Mouse (Mus musculus) left cerebral cortex, adult 8-10 months (tissue): ENCODE results near the gene Coro1a. TPM values are rescaled to one million over a fixed set of nuclear protein-coding genes. Genes with fewer than 3 reads are reported as not detected.
"Not testable (repeated sequence)": the region's sequence is repeated elsewhere in the genome, so short reads cannot be mapped to it uniquely, and the experiment has no call there.

Experiments
- DNase-seq, 2 experiments: peaks; one replicate each; pipeline ENCODE4 v3.0.0; 2022; ENCODE audit warnings: low spot score in 2 of 2
- total RNA-seq, 4 experiments: library from RNA; stranded (reverse); gene quantifications; 2 replicates each; pipeline ENCODE4 v1.2.4; 2022

Coro1a gene
- total RNA-seq, result 100 to 1,000 TPM; 132 to 162 (median 149) TPM

DNA sequence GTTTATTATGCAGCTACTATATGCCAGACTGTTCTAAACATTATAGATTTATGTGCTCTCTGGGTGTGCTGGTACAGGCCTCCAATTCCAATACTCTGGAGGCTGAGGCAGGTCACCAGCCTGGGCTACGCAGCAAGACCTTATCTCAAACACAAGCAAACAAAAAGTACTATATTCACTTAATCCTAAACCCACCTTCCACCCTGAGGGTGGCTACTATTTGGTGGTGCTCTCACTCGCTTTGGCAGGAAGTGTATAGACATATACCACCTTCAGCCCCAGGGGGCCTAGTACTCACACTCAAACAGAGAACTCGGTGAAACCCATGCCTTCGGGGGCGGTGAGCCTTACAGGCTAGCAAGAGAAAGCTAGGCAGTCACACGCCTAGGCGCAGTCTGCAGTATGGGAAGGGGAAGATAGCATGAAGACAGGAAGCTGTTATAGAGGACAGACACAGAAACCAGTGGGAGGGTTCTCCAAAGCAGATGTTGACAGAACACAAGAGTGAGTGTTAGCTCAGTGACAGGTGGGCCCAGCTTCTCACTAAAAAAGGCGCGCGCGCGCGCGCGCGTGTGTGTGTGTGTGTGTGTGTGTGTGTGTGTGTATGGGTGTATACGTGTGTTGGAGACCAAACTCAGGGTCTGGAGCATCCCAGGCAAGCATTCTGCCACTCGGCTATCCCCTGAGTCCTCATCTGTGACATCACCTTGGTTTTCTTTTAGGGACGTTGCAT is at the start of gene Coro1a:
TSS of gene Coro1a (minus strand) at position 346 of the 733 bp plus-strand sequence.
- DNase-seq, result no peak

DNA sequence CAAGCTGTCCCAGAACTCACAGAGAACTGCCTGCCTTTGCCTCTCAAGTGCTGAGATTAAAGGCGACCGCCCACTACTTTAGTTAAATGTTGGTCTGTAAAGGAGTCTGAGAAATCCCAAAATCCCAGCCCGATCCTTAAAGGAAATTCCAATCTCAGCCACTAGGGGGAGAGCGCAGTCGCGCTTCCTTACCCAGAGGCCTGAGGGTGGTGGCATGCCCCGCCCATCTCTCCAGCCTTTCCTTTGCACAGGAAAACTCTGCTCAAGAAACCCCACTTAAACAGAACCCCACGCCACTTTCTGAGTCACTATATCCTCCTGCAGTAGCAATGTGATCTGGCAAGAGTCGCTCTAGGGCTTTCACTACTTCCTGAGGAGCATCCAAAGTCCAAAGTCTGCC is 47.3 kb upstream of the Coro1a start:
- DNase-seq, result peak; percentile 55 to 64

DNA sequence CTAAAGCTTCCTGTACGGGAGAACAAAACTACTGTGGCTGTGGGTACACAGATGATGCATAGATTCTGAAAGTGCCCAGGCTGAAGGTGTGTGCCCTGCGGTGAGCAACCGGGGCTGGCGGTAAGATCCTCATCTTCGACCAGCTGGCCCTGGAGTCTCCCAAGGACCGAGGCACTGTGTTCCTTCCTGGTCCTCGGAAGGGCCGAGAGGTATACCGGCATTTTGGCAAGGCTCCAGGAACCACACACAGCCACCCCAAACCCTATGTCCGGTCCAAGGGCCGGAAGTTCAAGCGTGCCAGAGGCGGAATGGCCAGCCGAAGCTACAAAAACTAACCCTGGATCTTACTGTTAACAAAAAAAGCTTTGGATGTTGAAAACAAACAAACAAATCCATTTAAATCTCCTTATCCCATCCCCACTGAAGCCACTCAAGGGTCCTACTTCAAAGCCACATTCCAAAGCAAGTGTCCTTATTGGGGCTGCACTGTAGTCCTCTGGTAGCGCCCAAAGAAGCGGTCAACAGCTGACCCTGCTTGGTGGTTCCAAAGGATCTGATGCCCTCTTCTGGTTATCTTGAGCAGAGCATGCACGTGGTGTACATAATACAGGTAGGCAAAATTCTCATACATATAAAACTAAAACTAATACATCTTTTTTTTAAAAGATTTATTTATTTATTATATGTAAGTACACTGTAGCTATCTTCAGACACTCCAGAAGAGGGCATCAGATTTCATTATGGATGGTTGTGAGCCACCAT is 42.2 kb upstream of the Coro1a start:
- DNase-seq, result no peak

DNA sequence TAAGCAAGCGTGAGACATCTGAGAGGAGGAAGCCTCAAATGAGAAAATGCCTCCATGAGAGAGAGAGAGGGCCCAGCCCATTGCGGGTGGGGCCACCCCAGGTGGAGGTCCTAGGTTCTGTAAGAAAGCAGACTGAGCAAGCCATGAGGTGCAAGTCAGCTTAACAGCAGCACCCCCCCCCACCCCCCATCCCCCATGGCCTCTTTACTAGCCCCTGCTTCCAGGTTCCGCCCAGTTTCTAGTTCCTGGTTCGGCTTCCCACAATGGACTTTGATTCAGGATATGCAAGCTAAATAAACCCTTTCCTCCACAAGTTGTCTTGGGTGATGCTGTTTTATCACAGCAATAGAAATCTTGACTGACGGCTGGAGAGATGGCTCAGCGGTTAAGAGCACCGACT is 41.2 kb upstream of the Coro1a start:
- DNase-seq, result no peak

DNA sequence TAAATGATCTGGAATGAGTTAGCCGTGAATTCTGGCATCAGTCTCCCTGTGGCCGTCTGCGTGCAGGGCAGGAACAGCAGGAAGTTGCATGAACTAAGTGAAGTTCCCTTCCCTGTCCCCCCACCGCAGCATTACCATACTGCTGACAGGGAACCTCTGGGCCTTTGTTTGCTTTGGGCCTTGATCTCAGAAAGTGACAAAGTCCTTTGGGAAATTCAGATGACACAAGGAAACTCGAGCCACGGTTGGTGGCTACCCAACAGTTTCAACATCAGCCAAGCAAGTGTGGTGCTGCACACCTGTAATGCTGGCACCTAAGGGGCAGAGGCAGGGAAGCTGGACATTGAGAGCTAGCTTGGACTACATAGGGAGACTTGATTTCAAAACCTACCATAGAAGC is 39.2 kb upstream of the Coro1a start:
- DNase-seq, result no peak

DNA sequence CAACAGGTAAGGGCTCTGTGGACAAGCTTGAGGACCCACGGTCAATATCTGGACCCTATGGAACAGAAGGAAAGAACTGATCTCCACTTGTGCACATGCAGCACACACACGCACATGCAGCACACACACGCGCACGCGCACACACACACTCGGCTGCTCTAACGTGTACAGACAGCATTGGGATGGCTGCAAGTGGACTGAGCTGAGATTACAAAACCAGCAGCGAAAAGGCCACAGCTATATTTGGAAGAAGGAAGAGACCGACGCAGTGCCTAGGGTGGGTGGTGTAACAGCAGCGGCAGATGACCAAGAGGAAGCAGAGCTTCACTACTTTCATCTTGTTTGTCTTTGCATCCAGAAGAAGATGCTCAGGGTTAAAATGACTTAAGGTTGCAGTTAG is 38.5 kb upstream of the Coro1a start:
- DNase-seq, result peak in 1 of 2 experiments; percentile 22

DNA sequence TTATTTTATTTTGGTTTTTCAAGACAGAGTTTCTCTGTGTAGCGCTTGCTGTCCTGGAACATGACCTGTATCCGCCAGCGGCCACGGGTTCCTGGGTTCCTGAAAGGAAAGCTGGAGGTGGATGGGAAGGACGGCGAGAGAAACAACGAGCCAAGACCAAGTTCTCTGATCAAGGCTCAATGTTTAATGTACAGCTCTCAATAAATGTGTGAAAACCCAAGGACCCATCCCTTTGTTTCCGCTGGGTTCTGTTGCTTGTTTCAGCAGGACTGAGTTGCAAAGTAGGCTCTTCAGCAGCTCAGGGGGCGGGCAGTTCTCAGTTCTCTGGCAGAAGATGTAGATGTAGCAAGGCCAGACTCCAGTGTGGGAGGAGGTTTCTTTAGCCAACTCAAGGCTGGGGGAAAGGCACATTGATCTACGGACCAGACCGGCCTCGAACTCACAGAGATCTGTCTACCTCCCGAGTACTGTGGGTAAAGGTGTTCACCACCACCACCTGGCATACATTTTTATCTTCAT is 34.4 kb upstream of the Coro1a start:
- DNase-seq, result no peak

DNA sequence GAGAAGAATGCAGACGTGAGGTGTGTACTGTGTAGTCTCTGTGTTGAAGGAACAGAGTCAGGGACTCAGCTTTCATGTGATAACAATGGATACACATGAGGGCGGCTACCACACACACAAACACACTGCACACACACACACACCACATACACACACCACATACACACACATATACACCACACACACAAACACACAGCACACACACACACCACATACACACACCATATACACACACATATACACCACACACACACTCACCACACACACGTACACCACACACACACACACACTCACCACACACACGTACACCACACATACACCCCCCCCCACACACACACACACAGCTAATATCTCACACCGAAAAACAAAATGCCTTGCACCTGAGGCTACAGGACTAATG is 33.9 kb upstream of the Coro1a start:
- no peak for DNase-seq

DNA sequence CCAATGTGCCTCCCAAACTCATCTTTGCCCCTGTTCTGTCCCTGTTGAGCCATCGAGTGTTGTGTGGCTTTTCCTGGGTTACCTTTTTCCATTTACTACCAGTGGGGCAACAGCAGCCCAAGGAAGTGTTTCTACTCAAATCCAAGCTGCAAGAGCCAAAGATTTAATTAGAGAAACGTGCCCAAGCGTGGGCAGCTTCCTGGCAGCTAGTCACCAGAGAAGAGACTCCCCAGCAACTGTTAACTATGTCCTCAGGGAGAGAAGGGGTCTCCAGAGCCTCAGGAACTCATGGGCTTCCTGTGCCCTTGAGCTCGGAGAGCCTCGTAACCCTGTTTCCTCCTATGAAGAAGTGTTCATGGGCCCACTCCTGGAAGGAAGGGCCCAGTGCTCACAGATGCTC is 33.4 kb upstream of the Coro1a start:
- DNase-seq, result no peak

DNA sequence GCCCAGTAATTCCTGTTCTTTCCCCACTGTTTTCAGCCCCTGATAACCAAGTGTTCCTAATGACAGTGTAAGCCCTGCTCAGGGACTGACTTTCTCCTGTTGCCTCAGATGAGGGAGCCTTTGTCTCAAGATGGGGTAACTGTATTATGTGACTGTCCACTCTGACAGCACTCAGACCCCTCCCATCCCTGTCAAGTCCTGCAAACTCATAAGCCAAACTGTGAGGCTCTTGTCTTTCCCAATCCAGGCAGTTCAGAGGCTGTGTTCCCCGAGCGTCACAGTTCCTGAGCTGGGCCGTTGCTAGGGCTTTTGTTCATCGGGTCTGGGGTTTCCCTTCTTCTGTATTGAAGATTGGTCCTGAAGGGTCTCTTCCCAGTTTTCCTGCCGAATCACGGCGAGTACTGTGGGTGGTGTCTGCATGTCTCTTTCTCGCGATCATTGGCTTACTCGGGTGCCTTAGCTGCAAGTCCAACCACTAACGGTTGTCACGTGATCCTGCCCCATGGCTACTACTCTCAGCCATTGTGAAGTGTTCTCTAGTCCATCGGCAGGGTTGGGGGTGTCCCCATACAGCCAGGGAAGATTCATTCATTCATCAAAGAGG is 32.6 kb upstream of the Coro1a start:
- no peak for DNase-seq

DNA sequence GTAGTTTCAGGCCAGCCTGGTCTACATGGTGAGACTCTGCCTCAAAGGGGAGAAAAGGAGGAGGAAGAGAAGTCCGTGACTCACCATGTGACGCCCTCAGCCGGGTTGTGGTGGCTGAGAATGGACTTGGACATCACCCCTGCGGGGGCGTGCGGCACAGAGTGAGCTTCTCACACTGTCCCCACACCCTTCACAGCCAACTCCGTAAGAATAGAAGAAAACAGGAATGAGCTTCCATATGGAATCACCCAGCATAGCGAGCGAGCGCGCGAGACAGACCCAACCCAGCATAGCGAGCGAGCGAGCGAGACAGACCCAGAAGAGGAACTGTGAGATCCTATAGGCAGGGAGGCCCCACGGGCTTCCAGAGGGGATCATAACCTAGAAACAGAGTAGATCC is 32.0 kb upstream of the Coro1a start:
- DNase-seq, result peak in 1 of 2 experiments; percentile 84

DNA sequence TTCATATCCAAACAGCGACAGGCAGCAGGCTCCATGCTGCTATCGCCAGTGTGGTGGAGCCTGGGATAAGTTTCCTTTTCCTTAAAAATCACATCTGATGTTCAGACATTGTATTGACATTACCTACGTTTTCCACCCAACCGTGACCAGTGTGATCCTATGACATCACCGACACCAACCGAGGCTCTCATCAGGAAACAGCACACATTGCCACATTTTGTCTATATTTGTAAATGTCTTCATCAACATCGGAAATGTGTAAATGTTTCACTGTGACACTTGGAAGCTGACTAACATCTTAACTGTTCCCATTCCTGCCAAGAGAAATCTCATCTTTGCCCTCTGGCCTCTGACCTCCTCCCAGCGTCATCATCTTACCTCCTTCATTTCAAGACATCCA is 28.5 kb upstream of the Coro1a start:
- DNase-seq, result no peak

DNA sequence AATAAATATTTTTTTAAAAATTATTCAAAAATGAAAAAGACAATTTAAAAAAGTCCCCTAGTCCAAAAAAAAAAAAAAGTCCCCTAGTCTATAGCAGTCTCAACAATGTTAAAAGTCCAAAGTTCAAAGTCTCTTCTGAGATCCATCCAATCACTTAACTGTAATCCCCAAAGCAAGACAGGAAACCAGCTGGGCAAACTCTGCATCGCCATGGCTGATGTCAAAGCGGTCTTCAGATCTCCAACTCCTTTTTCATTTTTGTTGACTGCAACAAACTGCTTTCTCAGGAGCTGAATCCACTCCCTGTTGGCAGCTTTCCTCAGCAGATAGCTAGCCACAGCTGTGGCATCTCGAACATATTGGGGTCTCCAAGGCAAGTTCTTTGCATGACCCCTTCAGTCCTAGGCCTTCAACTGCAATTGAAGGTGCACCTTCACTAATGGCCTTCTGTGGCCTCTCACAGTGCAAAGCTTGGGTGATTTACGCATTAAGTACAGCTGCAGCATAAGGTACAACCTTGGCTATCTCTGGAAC is 22.7 kb upstream of the Coro1a start:
- not testable (repeated sequence) for DNase-seq

DNA sequence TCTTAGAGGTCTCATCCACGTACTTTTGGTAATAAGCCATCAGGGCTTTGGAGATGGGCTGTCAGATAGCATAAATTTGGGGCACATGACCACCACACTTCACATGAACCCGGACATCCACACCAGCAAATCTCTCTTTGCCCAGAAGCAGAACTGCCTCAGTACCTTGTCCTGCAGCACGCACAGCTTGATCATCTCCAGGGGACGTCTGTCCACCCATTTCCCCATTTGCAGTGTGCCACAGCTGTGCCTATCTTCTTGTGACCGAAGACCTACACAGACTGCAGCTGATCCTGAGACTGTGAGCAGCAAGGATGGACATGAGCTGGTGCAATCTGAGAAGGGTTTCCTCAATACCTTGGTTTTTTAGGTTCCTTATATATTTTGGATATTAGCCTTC is 18.1 kb upstream of the Coro1a start:
- DNase-seq, result no peak

DNA sequence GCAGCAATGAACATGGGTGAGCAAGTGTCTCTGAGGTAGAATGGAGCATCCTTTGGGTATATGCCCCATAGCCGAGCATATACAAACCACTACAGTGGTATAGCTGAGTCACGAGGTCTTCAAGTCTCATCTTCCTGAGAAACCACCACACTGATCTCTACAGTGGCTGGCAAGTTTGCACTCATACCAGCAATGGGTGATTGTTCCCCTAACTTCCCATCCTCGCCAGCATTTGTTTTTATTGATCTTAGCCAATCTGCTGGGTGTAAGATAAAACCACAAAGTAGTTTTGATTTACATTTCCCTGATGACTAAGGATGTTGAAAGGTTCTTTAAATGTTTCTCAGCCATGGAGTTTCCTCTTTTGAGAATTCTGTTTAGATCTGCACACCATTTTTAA is 17.5 kb upstream of the Coro1a start:
- DNase-seq, result no peak

DNA sequence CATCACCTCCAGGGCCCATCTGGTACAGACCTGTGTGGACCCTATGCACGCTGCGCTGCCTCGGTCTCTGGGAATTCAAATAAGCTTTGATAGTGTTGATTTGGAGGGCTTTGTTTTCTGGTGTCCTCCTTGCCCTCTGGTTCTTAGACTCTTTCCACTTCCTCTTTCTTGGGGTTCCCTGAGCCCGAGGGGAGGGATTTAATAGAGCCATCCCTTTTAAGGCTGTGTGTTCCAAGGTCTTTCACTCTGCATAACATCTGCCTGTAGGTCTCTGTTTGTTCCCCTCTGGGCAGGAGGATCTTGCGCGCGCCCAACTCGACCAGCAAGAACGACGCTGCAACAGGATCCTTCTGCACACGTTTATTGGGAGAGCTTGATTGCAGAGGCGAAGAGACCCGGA is 14.0 kb upstream of the Coro1a start:
- no peak for DNase-seq

DNA sequence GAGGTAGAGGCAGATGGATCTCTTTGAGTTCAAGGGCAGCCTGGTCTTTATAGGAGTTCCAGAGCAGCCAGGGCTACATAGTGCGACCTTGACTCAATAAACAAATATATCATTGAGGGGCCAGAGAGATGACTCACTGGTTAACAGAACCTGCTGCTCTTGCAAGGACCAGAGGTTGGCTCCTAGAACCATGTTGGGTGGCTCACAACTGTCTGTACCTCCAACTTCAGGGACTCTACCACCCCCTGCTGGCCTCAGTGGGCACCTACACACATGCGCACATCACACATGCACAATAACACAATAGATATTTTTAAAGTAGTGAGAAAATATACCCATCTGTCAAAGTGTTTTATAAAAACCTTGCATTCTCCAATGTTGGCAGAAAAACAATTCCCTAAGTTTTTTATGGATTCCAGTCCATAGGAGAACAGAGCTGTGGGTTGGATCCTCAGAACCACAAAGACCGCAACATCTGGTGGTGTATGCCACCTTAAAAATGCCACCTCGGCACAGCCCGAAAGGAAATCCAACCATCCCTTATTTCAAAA is 11.3 kb upstream of the Coro1a start:
- DNase-seq, result peak in 1 of 2 experiments; percentile 51

DNA sequence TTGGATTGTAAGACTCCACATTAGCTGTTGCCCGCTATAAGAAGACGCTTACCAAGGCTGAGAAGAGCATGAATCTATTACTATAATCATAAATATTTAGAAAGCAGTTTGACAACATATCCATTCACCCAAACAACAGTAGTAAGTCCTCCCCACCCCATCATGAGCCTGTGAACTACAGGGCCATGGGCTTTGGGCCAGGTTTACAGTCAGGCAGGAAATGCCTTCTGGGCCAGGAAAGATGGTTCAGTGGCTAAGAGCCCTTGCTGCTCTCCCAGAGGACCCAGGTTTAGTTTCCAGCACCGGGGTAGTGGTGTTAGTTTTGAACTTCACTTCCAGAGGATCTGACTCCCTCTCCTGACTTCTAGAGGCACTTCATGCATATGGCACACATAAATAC is 10.0 kb upstream of the Coro1a start:
- no peak for DNase-seq

DNA sequence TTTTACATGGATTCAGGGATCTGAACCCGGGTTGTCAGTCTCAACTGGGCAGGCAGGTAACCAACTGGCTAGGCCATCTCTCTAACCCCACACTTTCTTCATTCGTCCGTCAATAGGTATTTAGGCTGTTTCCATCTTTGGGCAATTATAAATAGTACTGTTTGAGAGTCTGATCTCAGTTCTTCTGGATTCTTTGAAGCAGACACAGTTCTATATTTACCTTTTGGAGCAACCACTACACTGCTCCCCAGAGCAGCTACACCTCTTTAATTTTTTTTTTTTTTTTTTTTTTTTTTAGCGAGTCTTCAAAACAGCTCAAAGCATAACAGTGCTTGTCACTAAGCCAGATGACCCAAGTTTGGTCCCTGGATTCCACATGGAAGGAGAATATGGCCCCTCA is 8.1 kb upstream of the Coro1a start:
- no peak for DNase-seq

DNA sequence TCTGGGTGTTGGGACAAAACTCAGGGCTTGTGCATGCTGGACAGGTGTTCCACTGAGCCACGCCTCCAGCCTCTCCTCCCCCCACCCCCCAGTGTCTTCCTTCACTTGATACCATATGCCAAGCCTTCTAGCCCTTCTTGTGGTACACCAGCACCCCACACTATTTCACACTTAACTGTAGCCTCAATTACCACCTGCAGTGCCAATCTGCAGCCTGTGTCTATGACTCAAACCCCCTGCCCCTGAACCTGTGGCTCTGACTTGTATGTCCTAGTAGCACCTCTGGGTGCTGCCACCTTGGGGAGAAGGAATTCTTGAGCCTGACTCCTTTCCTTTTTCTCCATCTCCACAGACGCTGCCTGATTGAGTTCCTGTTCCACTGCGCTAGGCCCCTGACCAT is 4.3 kb upstream of the Coro1a start:
- no peak for DNase-seq

DNA sequence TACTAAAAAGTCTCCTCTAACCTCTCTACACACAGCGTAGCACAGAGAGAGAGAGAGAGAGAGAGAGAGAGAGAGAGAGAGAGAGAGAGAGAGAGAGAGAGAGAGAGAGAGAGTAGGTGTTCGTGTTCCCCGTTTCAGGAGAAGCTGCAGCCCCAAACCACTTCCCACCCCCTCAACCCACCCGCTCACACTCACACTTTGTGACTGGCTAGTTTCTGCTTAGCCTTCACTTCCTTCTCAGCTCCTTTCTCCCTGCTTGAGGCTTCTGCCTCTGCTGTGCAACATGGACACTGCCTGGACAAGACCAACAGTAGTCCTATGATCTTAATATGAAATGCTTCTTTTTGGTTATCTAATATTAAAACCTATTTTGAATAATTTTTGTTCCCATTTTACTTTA is 2.7 kb upstream of the Coro1a start:
- DNase-seq, result no peak
